Mouse (Mus musculus) heart, embryonic 12.5 days (tissue): Measurements from ENCODE around the gene Neu2. TPM values are rescaled to one million over a fixed set of nuclear protein-coding genes. Genes with fewer than 3 reads are reported as not detected.
A peak's percentile ranks its signal among the peaks of the same experiment; 100 is the strongest.

Source experiments
- ATAC-seq: fragments of 200-750 bp; cut with Nextera tagmentation; 2 replicates; pipeline ENCODE4 v1.8.0; 2017; ENCODE audit warnings: moderate TSS enrichment, moderate library complexity; ENCODE audit not compliant: insufficient number of reproducible peaks, low FRiP score
- H3K27ac ChIP-seq: fragments of 300-500 bp; sonication (generic); 2 replicates; pipeline ENCODE4 v1.5.1; 2016; ENCODE audit warnings: mild to moderate bottlenecking, moderate library complexity; ENCODE audit not compliant: poor library complexity, severe bottlenecking
- H3K27me3 ChIP-seq: fragments of 300-500 bp; sonication (generic); replicated peaks from 2 replicates; pipeline ENCODE4 v1.6.1; 2016; ENCODE audit warnings: mild to moderate bottlenecking, moderate library complexity
- H3K36me3 ChIP-seq: fragments of 300-500 bp; sonication (generic); 2 replicates; pipeline ENCODE4 v1.6.1; 2016; ENCODE audit warnings: mild to moderate bottlenecking, moderate library complexity
- H3K4me1 ChIP-seq: fragments of 300-500 bp; sonication (generic); replicated peaks from 2 replicates; pipeline ENCODE4 v1.6.1; 2016; ENCODE audit warnings: mild to moderate bottlenecking
- H3K4me2 ChIP-seq: fragments of 300-500 bp; sonication (generic); 2 replicates; pipeline ENCODE4 v1.6.1; 2016; ENCODE audit warnings: mild to moderate bottlenecking, moderate library complexity
- H3K4me3 ChIP-seq: fragments of 300-500 bp; sonication (generic); 2 replicates; pipeline ENCODE4 v1.5.1; 2016; ENCODE audit warnings: mild to moderate bottlenecking
- H3K9ac ChIP-seq: fragments of 300-500 bp; sonication (generic); 2 replicates; pipeline ENCODE4 v1.6.1; 2016; ENCODE audit warnings: mild to moderate bottlenecking, moderate library complexity
- H3K9me3 ChIP-seq: fragments of 300-500 bp; sonication (generic); replicated peaks from 2 replicates; pipeline ENCODE4 v1.6.1; 2016; ENCODE audit warnings: mild to moderate bottlenecking, moderate library complexity
- WGBS: fragments of 180-500 bp; shearing (Covaris S2); methylation state at CpG from one replicate; pipeline ENCODE4 v1.1.7; 2016; 5-methylcytosine and 5-hydroxymethylcytosine counted together
- polyA plus RNA-seq: library from polyadenylated mRNA; unstranded; fragments of >200 nt; fragmentation: Nextera tagmentation; extraction: Ambion mirVana; gene quantifications from 2 replicates; pipeline ENCODE4 v1.2.1, GENCODE M21; 2016

Gene Neu2
- polyA plus RNA-seq, 1 experiment from 2014 or later: not detected

- ATAC-seq: no peak
- Histone ChIP-seq H3K9ac (no peak overlapping the region), H3K4me3 (no peak overlapping the region), H3K36me3 (no peaks in the 10 kb centered on the region), H3K9me3 (no peaks in the 10 kb centered on the region), H3K4me2 (no peak overlapping the region), H3K27me3 (no peaks in the 10 kb centered on the region), H3K27ac (no peak overlapping the region), H3K4me1 (no peaks in the 10 kb centered on the region)
- 80% methylated on average over 1 of the region's 1 CpGs for WGBS
Observed at GRCm38 (mm10) chr1:87537008-87537407, 27.3 kb downstream of the Neu2 start.

- H3K9ac ChIP-seq: no peak overlapping the region
- no peaks in the 10 kb centered on the region for H3K36me3 ChIP-seq
- WGBS: 25% methylated on average over 7 of the region's 7 CpGs
- no peaks in the 10 kb centered on the region for H3K27me3 ChIP-seq
- H3K4me1 ChIP-seq: no peaks in the 10 kb centered on the region
- ATAC-seq: no peak
- H3K9me3 ChIP-seq: no peaks in the 10 kb centered on the region
- H3K27ac ChIP-seq: no peak overlapping the region
- no peak overlapping the region for H3K4me3 ChIP-seq
- peak overlapping the region; percentile 28 for H3K4me2 ChIP-seq
Observed at GRCm38 (mm10) chr1:87541614-87542013, 31.9 kb downstream of the Neu2 start.

DNA sequence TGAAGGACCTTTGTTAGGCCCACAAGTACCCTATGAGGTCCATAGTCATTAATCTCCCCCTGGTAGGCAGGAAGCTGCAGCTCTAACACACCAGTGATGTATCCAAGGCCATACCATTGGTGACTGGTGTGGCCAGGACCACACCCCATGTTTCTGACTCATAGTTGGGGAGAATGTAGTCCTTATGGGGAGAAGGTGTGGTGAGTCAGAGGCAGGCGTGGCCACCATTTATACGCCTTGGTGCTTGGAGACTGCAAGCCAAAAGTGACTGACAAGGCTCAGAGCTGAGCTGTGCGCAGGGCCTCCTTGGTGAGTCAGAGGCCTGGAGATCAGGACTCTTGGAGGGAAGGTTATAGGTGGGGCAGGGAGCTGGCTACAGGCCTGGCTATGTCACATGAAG is 41.3 kb downstream of the Neu2 start:
- 82% methylated on average over 3 of the region's 3 CpGs for WGBS
- H3K27me3 ChIP-seq: no peaks in the 10 kb centered on the region
- H3K4me1 ChIP-seq: no peaks in the 10 kb centered on the region
- H3K9me3 ChIP-seq: no peaks in the 10 kb centered on the region
- H3K4me2 ChIP-seq: no peak overlapping the region
- no peaks in the 10 kb centered on the region for H3K36me3 ChIP-seq
- no peak overlapping the region for H3K27ac ChIP-seq
- no peak for ATAC-seq
- H3K4me3 ChIP-seq: no peak overlapping the region
- H3K9ac ChIP-seq: no peak overlapping the region

DNA sequence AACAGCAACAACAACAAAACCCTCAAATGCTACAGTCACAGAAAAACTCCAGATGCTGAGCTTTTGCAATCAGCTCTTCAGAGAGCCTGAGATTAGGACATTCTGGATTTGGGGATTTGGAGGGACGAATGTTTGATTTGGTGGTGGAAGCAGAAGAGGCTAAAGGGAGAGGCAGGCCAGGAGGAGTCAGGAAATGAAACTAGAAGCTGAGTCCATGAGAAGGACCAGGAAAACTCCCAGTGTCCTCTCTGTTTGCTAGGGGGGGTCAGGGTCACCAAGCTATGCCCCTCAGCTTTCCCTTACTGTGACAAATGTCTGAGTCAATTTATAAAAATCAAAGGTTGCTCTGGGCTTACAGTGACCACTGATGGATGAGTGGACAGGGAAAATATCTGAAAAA is 43.9 kb downstream of the Neu2 start:
- H3K9me3 ChIP-seq: no peaks in the 10 kb centered on the region
- no peaks in the 10 kb centered on the region for H3K27me3 ChIP-seq
- H3K9ac ChIP-seq: no peak overlapping the region
- WGBS: 62% methylated on average over 1 of the region's 1 CpGs
- H3K36me3 ChIP-seq: no peaks in the 10 kb centered on the region
- no peak overlapping the region for H3K4me3 ChIP-seq
- no peaks in the 10 kb centered on the region for H3K4me1 ChIP-seq
- no peak overlapping the region for H3K4me2 ChIP-seq
- no peak for ATAC-seq
- no peak overlapping the region for H3K27ac ChIP-seq

DNA sequence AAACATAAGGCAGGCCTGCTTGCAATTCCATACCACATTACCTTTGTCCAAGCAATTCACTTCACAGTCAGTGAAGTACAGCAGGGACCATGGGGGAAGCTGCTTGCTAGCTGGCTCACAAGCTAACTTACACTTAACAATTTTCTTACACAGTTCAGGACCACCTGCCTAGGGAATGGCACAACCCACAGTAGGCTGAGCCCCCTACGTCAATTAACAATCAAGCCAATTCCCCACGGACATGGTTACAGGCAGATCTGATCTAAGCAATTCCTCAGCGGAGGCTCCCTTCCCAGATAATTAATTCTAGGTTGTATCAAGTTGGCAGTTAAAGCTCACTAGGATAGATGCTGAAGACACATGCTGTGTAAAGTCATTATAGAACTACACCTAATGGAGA is 53.3 kb downstream of the Neu2 start:
- no peak overlapping the region for H3K9ac ChIP-seq
- peaks cover 4% of the 10 kb centered on the region for H3K27me3 ChIP-seq
- H3K4me3 ChIP-seq: no peak overlapping the region
- no peak overlapping the region for H3K4me2 ChIP-seq
- H3K9me3 ChIP-seq: no peaks in the 10 kb centered on the region
- no peaks in the 10 kb centered on the region for H3K4me1 ChIP-seq
- WGBS: 76% methylated on average over 3 of the region's 3 CpGs
- ATAC-seq: no peak
- H3K27ac ChIP-seq: no peak overlapping the region
- H3K36me3 ChIP-seq: no peaks in the 10 kb centered on the region

DNA sequence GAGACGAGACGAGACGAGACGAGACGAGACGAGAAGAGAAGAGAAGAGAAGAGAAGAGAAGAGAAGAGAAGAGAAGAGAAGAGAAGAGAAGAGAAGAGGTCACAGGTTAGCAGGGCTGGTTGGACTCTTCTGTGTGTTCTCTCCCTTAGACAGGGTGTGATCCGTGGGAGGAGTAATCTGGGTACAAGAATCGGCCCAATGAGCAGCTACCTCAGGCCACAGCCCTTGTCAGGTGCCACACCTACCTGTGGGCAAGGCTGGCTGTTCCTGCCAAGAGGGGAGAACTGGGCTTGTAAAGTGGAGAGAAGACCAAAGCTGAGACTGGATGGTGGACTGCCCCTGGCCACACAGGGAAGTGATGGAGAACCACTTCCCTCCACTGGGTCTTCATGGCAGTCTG is 56.1 kb downstream of the Neu2 start:
- Histone ChIP-seq H3K9me3 (no peaks in the 10 kb centered on the region), H3K27ac (no peak overlapping the region), H3K27me3 (peaks cover 4% of the 10 kb centered on the region), H3K4me3 (no peak overlapping the region), H3K9ac (no peak overlapping the region), H3K36me3 (no peaks in the 10 kb centered on the region), H3K4me2 (no peak overlapping the region), H3K4me1 (no peaks in the 10 kb centered on the region)
- no peak for ATAC-seq
- 80% methylated on average over 8 of the region's 8 CpGs for WGBS

GRCm38 (mm10) chr1:87568398-87568797 is 58.7 kb downstream of the Neu2 start:
- 0 out of 2 replicates have a peak, but pooled peaks cover 3% of the 10 kb centered on the region for H3K9me3 ChIP-seq
- no peaks in the 10 kb centered on the region for H3K36me3 ChIP-seq
- H3K4me2 ChIP-seq: no peak overlapping the region
- 34% methylated on average over 6 of the region's 6 CpGs for WGBS
- no peak overlapping the region for H3K27ac ChIP-seq
- no peak overlapping the region for H3K4me3 ChIP-seq
- H3K4me1 ChIP-seq: no peaks in the 10 kb centered on the region
- H3K9ac ChIP-seq: no peak overlapping the region
- no peak for ATAC-seq
- H3K27me3 ChIP-seq: peaks cover 4% of the 10 kb centered on the region

- Histone ChIP-seq H3K9me3 (0 out of 2 replicates have a peak, but pooled peaks cover 3% of the 10 kb centered on the region), H3K27ac (no peak overlapping the region), H3K4me2 (no peak overlapping the region), H3K27me3 (no peaks in the 10 kb centered on the region), H3K4me3 (no peak overlapping the region), H3K4me1 (no peaks in the 10 kb centered on the region), H3K36me3 (no peaks in the 10 kb centered on the region), H3K9ac (no peak overlapping the region)
- WGBS: 69% methylated on average over 5 of the region's 5 CpGs
- ATAC-seq: no peak
Observed at GRCm38 (mm10) chr1:87573261-87573660, 63.6 kb downstream of the Neu2 start.

DNA sequence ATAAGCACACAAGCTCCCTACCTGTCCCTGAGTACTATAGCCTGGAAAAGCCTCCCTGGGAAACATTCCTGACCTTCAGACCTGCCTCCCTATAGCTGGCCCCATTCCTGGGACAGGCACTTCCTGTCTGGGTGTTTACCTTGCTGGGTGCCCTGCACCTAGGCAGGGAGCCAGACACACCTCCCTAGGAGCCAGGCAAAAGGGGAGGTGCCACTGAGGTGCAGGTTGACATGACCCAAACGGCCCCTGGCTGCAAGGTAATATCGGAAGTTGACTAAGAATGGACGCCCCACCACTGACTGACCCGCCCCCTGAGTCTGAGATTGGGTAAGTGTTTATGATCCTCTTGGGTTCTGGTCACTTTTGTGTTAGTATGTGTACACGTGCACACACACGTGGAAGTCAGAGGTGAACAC is 64.1 kb downstream of the Neu2 start, which contains the start of gene Ngef:
Gene Ngef (minus strand): TSS at position 71 of the 416 bp plus-strand sequence.
- 72% methylated on average over 6 of the region's 6 CpGs for WGBS
- no peak within 1 kb of the TSS for H3K9ac ChIP-seq
- ATAC-seq: no peak
- no peak within 1 kb of the TSS for H3K4me3 ChIP-seq
- H3K4me2 ChIP-seq: no peak within 1 kb of the TSS
- 0 out of 2 replicates have a peak, but pooled peaks cover 3% of the 10 kb centered on the region for H3K9me3 ChIP-seq
- no peaks in the 10 kb centered on the region for H3K36me3 ChIP-seq
- no peaks in the 10 kb centered on the region for H3K27me3 ChIP-seq
- no peaks in the 10 kb centered on the region for H3K4me1 ChIP-seq
- no peak within 1 kb of the TSS for H3K27ac ChIP-seq

DNA sequence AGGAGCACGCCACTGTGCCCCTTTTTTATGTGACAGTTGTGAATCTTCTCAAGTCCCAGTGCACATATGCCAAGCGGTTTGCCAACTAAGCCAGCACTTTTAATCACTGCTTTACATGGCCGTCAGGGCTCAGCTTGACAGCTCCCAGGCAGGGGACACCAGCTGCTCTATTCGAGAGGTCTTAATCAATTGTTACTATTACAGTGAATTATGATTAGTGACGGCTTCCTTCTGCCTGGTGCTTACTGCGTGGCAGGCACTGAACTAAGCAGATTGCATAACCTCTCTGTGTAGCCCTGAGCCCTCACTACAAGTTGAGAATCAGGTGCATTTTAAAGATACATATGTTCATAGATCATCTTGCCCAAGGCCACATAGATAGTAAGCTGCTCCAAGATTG is 64.7 kb downstream of the Neu2 start:
- ATAC-seq: no peak
- no peak overlapping the region for H3K27ac ChIP-seq
- H3K4me2 ChIP-seq: no peak overlapping the region
- no peaks in the 10 kb centered on the region for H3K4me1 ChIP-seq
- no peak overlapping the region for H3K4me3 ChIP-seq
- WGBS: 68% methylated on average over 6 of the region's 6 CpGs
- H3K36me3 ChIP-seq: no peaks in the 10 kb centered on the region
- H3K9me3 ChIP-seq: 0 out of 2 replicates have a peak, but pooled peaks cover 3% of the 10 kb centered on the region
- H3K27me3 ChIP-seq: no peaks in the 10 kb centered on the region
- no peak overlapping the region for H3K9ac ChIP-seq

DNA sequence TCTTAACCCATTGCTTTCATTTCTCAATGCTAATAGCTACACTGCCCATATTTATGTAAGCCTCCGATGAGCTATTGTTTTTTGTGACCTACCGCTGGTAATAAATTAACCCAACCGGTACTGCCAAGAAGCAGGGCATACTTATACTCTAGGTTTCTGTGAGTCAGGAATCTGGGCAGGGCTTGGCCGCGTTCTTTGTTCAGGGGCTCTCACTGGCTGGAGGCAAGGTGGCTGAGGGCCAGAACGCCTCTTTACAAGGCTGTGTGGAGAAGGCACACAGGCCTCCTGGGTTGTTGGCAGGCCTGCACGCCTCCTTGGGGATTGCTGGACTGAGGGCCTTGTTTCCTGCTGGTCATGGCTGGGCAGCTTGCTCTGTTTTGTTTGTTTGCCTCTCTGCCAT is 65.1 kb downstream of the Neu2 start:
- Histone ChIP-seq H3K27ac (no peak overlapping the region), H3K4me3 (no peak overlapping the region)

GRCm38 (mm10) chr1:87578965-87579364 is 69.3 kb downstream of the Neu2 start:
- Histone ChIP-seq H3K4me3 (no peak overlapping the region), H3K9me3 (no peaks in the 10 kb centered on the region), H3K4me1 (peaks cover 6% of the 10 kb centered on the region; the same call in 1 of the 2 replicates), H3K4me2 (no peak overlapping the region), H3K27me3 (no peaks in the 10 kb centered on the region), H3K9ac (no peak overlapping the region), H3K36me3 (no peaks in the 10 kb centered on the region), H3K27ac (no peak overlapping the region)
- WGBS: 79% methylated on average over 6 of the region's 6 CpGs
- no peak for ATAC-seq

More for the DNA sequence above, 65.1 kb downstream of the Neu2 start:
- Histone ChIP-seq H3K4me1 (no peaks in the 10 kb centered on the region), H3K9ac (no peak overlapping the region), H3K4me2 (no peak overlapping the region), H3K36me3 (no peaks in the 10 kb centered on the region), H3K9me3 (0 out of 2 replicates have a peak, but pooled peaks cover 3% of the 10 kb centered on the region), H3K27me3 (no peaks in the 10 kb centered on the region)
- ATAC-seq: no peak
- 75% methylated on average over 7 of the region's 7 CpGs for WGBS
